Mouse (Mus musculus): Measurements from ENCODE around the gene Matn3. TPM values are rescaled to one million over a fixed set of nuclear protein-coding genes. Genes with fewer than 3 reads are reported as not detected.
A peak's percentile ranks its signal among the peaks of the same experiment; 100 is the strongest.

The Matn3 gene
- polyA plus RNA-seq, 1 experiment from 2014 or later, result 0.18 TPM

- Histone ChIP-seq H3K9me3 (replicated peaks; ENCODE audit: control insufficient read depth, low read length) (no peaks in the 10 kb centered on the region), H3K4me2 (ENCODE audit: low read length) (no peak overlapping the region), H3K27me3 (replicated peaks; ENCODE audit: control insufficient read depth, insufficient read depth, low read length) (no peaks in the 10 kb centered on the region), H3K36me3 (ENCODE audit: control insufficient read depth, insufficient read depth, low read length) (peaks cover 17% of the 10 kb centered on the region; the same call in 1 of the 2 replicates), H3K27ac (ENCODE audit: low read depth, low read length) (no peak overlapping the region), H3K4me3 (ENCODE audit: low read depth, low read length) (no peak overlapping the region), H3K4me1 (ENCODE audit: control insufficient read depth, insufficient read depth, low read length) (no peaks in the 10 kb centered on the region), H3K9ac (ENCODE audit: low read length) (no peak overlapping the region)
- ATAC-seq (no peak), DNase-seq (ENCODE audit: low spot score) (no peak)
- WGBS, result 73% methylated on average over 8 of the region's 8 CpGs
These were observed 45.5 kb downstream of the Matn3 start for GRCm38 (mm10) chr12:8993231-8993630.

GRCm38 (mm10) chr12:8998318-8998717 is 50.6 kb downstream of the Matn3 start:
- no peaks in the 10 kb centered on the region for H3K27me3 ChIP-seq (replicated peaks; ENCODE audit: control insufficient read depth, insufficient read depth, low read length)
- no peak overlapping the region for H3K9ac ChIP-seq (ENCODE audit: low read length)
- 93% methylated on average over 4 of the region's 4 CpGs for WGBS
- ATAC-seq (no peak), DNase-seq (ENCODE audit: low spot score) (no peak)
- no peak overlapping the region for H3K4me2 ChIP-seq (ENCODE audit: low read length)
- H3K27ac ChIP-seq (ENCODE audit: low read depth, low read length), result no peak overlapping the region
- no peak overlapping the region for H3K4me3 ChIP-seq (ENCODE audit: low read depth, low read length)
- H3K9me3 ChIP-seq (replicated peaks; ENCODE audit: control insufficient read depth, low read length), result no peaks in the 10 kb centered on the region
- 0 out of 2 replicates have a peak, but pooled peaks cover 6% of the 10 kb centered on the region for H3K36me3 ChIP-seq (ENCODE audit: control insufficient read depth, insufficient read depth, low read length)
- H3K4me1 ChIP-seq (ENCODE audit: control insufficient read depth, insufficient read depth, low read length), result no peaks in the 10 kb centered on the region

GRCm38 (mm10) chr12:9002038-9002648 is 54.4 kb downstream of the Matn3 start:
- Histone ChIP-seq H3K27ac (ENCODE audit: low read depth, low read length) (no peak overlapping the region), H3K27me3 (replicated peaks; ENCODE audit: control insufficient read depth, insufficient read depth, low read length) (no peaks in the 10 kb centered on the region), H3K4me1 (ENCODE audit: control insufficient read depth, insufficient read depth, low read length) (no peaks in the 10 kb centered on the region), H3K4me2 (ENCODE audit: low read length) (no peak overlapping the region), H3K9me3 (replicated peaks; ENCODE audit: control insufficient read depth, low read length) (no peaks in the 10 kb centered on the region), H3K36me3 (ENCODE audit: control insufficient read depth, insufficient read depth, low read length) (no peaks in the 10 kb centered on the region), H3K9ac (ENCODE audit: low read length) (no peak overlapping the region), H3K4me3 (ENCODE audit: low read depth, low read length) (no peak overlapping the region)
- 7% methylated on average over 5 of the region's 5 CpGs for WGBS
- ATAC-seq (peak; percentile 66), DNase-seq (ENCODE audit: low spot score) (peak; percentile 93)

GRCm38 (mm10) chr12:9007146-9007545 is 59.4 kb downstream of the Matn3 start:
- DNase-seq (ENCODE audit: low spot score) (no peak), ATAC-seq (no peak)
- Histone ChIP-seq H3K27ac (ENCODE audit: low read depth, low read length) (no peak overlapping the region), H3K36me3 (ENCODE audit: control insufficient read depth, insufficient read depth, low read length) (peaks cover 9% of the 10 kb centered on the region; the same call in 1 of the 2 replicates), H3K4me1 (ENCODE audit: control insufficient read depth, insufficient read depth, low read length) (no peaks in the 10 kb centered on the region), H3K4me3 (ENCODE audit: low read depth, low read length) (no peak overlapping the region), H3K4me2 (ENCODE audit: low read length) (no peak overlapping the region), H3K27me3 (replicated peaks; ENCODE audit: control insufficient read depth, insufficient read depth, low read length) (no peaks in the 10 kb centered on the region), H3K9ac (ENCODE audit: low read length) (no peak overlapping the region), H3K9me3 (replicated peaks; ENCODE audit: control insufficient read depth, low read length) (no peaks in the 10 kb centered on the region)
- WGBS, result 78% methylated on average over 4 of the region's 4 CpGs

GRCm38 (mm10) chr12:9007811-9008210 is 60.1 kb downstream of the Matn3 start:
- peaks cover 15% of the 10 kb centered on the region for H3K36me3 ChIP-seq (ENCODE audit: control insufficient read depth, insufficient read depth, low read length)
- no peak overlapping the region for H3K9ac ChIP-seq (ENCODE audit: low read length)
- no peaks in the 10 kb centered on the region for H3K27me3 ChIP-seq (replicated peaks; ENCODE audit: control insufficient read depth, insufficient read depth, low read length)
- H3K4me2 ChIP-seq (ENCODE audit: low read length), result no peak overlapping the region
- no peak overlapping the region for H3K27ac ChIP-seq (ENCODE audit: low read depth, low read length)
- 93% methylated on average over 6 of the region's 6 CpGs for WGBS
- DNase-seq (ENCODE audit: low spot score), result no peak
- ATAC-seq, result no peak
- no peaks in the 10 kb centered on the region for H3K4me1 ChIP-seq (ENCODE audit: control insufficient read depth, insufficient read depth, low read length)
- H3K9me3 ChIP-seq (replicated peaks; ENCODE audit: control insufficient read depth, low read length), result no peaks in the 10 kb centered on the region
- no peak overlapping the region for H3K4me3 ChIP-seq (ENCODE audit: low read depth, low read length)

GRCm38 (mm10) chr12:9010311-9010710 is 62.6 kb downstream of the Matn3 start:
- H3K27me3 ChIP-seq (replicated peaks; ENCODE audit: control insufficient read depth, insufficient read depth, low read length), result no peaks in the 10 kb centered on the region
- no peak overlapping the region for H3K4me3 ChIP-seq (ENCODE audit: low read depth, low read length)
- no peaks in the 10 kb centered on the region for H3K9me3 ChIP-seq (replicated peaks; ENCODE audit: control insufficient read depth, low read length)
- H3K36me3 ChIP-seq (ENCODE audit: control insufficient read depth, insufficient read depth, low read length), result peaks cover 23% of the 10 kb centered on the region
- no peak overlapping the region for H3K4me2 ChIP-seq (ENCODE audit: low read length)
- DNase-seq (ENCODE audit: low spot score), result no peak
- no peak overlapping the region for H3K27ac ChIP-seq (ENCODE audit: low read depth, low read length)
- H3K4me1 ChIP-seq (ENCODE audit: control insufficient read depth, insufficient read depth, low read length), result no peaks in the 10 kb centered on the region
- WGBS, result 68% methylated on average over 4 of the region's 4 CpGs
- no peak for ATAC-seq
- H3K9ac ChIP-seq (ENCODE audit: low read length), result no peak overlapping the region

- no peaks in the 10 kb centered on the region for H3K9me3 ChIP-seq (replicated peaks; ENCODE audit: control insufficient read depth, low read length)
- ATAC-seq (no peak), DNase-seq (ENCODE audit: low spot score) (no peak)
- WGBS, result 95% methylated on average over 9 of the region's 9 CpGs
- H3K4me3 ChIP-seq (ENCODE audit: low read depth, low read length), result no peak overlapping the region
- no peaks in the 10 kb centered on the region for H3K4me1 ChIP-seq (ENCODE audit: control insufficient read depth, insufficient read depth, low read length)
- no peak overlapping the region for H3K9ac ChIP-seq (ENCODE audit: low read length)
- H3K27ac ChIP-seq (ENCODE audit: low read depth, low read length), result no peak overlapping the region
- H3K4me2 ChIP-seq (ENCODE audit: low read length), result no peak overlapping the region
- no peaks in the 10 kb centered on the region for H3K27me3 ChIP-seq (replicated peaks; ENCODE audit: control insufficient read depth, insufficient read depth, low read length)
- H3K36me3 ChIP-seq (ENCODE audit: control insufficient read depth, insufficient read depth, low read length), result peaks cover 40% of the 10 kb centered on the region
These were observed 68.6 kb downstream of the Matn3 start for GRCm38 (mm10) chr12:9016376-9016775.

GRCm38 (mm10) chr12:9020431-9020830 is 72.7 kb downstream of the Matn3 start:
- ATAC-seq (no peak), DNase-seq (ENCODE audit: low spot score) (no peak)
- Histone ChIP-seq H3K9ac (ENCODE audit: low read length) (no peak overlapping the region), H3K36me3 (ENCODE audit: control insufficient read depth, insufficient read depth, low read length) (peaks cover 34% of the 10 kb centered on the region), H3K4me1 (ENCODE audit: control insufficient read depth, insufficient read depth, low read length) (no peaks in the 10 kb centered on the region), H3K4me2 (ENCODE audit: low read length) (no peak overlapping the region), H3K9me3 (replicated peaks; ENCODE audit: control insufficient read depth, low read length) (no peaks in the 10 kb centered on the region), H3K27ac (ENCODE audit: low read depth, low read length) (no peak overlapping the region), H3K27me3 (replicated peaks; ENCODE audit: control insufficient read depth, insufficient read depth, low read length) (no peaks in the 10 kb centered on the region), H3K4me3 (ENCODE audit: low read depth, low read length) (no peak overlapping the region)
- WGBS, result 95% methylated on average over 8 of the region's 8 CpGs

GRCm38 (mm10) chr12:9020986-9021385 is 73.3 kb downstream of the Matn3 start:
- Histone ChIP-seq H3K4me3 (ENCODE audit: low read depth, low read length) (no peak overlapping the region), H3K36me3 (ENCODE audit: control insufficient read depth, insufficient read depth, low read length) (peaks cover 33% of the 10 kb centered on the region), H3K27ac (ENCODE audit: low read depth, low read length) (no peak overlapping the region), H3K9ac (ENCODE audit: low read length) (no peak overlapping the region), H3K27me3 (replicated peaks; ENCODE audit: control insufficient read depth, insufficient read depth, low read length) (no peaks in the 10 kb centered on the region), H3K4me1 (ENCODE audit: control insufficient read depth, insufficient read depth, low read length) (no peaks in the 10 kb centered on the region), H3K9me3 (replicated peaks; ENCODE audit: control insufficient read depth, low read length) (no peaks in the 10 kb centered on the region), H3K4me2 (ENCODE audit: low read length) (no peak overlapping the region)
- WGBS, result 75% methylated on average over 3 of the region's 3 CpGs
- ATAC-seq (no peak), DNase-seq (ENCODE audit: low spot score) (no peak)
